Mouse (Mus musculus): Measurements from ENCODE around the gene Insc. TPM values are rescaled to one million over a fixed set of nuclear protein-coding genes. Genes with fewer than 3 reads are reported as not detected.

Insc gene
- total and polyA plus RNA-seq, 3 experiments = not detected

DNA sequence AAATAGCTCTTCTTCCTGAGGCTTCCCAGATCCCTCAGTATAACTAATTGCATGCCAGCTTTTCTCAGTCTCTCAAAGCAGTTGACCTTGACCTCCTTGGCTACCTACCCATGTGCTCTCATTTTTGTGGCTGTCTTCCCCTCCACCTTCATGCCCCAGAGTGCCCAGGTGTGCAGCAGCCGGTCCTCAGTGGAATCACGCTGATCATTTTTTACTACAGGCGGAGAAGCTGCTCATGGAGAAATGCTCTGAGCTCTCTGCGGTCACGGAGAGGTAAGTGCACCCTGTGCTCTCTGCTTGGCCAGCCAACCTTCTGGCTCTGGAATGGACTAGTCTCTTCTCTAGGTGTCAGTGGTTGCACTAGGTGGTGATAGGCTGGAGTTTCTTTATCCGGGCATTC, 48.5 kb downstream of the Insc start:
- Histone ChIP-seq H3K4me3 (ENCODE audit: control insufficient read depth in 1 of 2, insufficient read depth in 1 of 2, low read depth in 2 of 2, low read length in 2 of 2) (no peak overlapping the region), H3K27ac (ENCODE audit: control insufficient read depth, low read depth, low read length) (no peak overlapping the region), H3K36me3 (ENCODE audit: control insufficient read depth in 1 of 2, insufficient read depth in 2 of 2, low read length in 2 of 2) (no peaks in the 10 kb centered on the region), H3K79me2 (ENCODE audit: control insufficient read depth, insufficient read depth, low read length, poor library complexity) (no peaks in the 10 kb centered on the region), H3K27me3 (ENCODE audit: control insufficient read depth in 1 of 2, insufficient read depth in 2 of 2, low read length in 2 of 2) (no peaks in the 10 kb centered on the region), H3K4me1 (ENCODE audit: control insufficient read depth in 1 of 2, insufficient read depth in 2 of 2, low read length in 2 of 2) (no peaks in the 10 kb centered on the region), H3K9ac (ENCODE audit: control insufficient read depth, low read depth, low read length, poor library complexity, severe bottlenecking) (no peak overlapping the region), H3K9me3 (replicated peaks; ENCODE audit: insufficient read depth, low read length) (no peaks in the 10 kb centered on the region)
- DNase-seq (ENCODE audit: low read depth, low spot score) = no peak
- TF ChIP-seq ZKSCAN1 (IDR thresholded peaks at IDR 0.05; ENCODE audit: low read depth, low read length) (no peak), TAL1 (IDR thresholded peaks at IDR 0.05; ENCODE audit: low read length) (no peak), USF1 (IDR thresholded peaks at IDR 0.05; ENCODE audit: low read depth, low read length) (no peak), CHD2 (IDR thresholded peaks at IDR 0.05; ENCODE audit: low read length) (no peak), MAZ (IDR thresholded peaks at IDR 0.05; ENCODE audit: low read depth, low read length) (no peak), UBTF (IDR thresholded peaks at IDR 0.05; ENCODE audit: borderline replicate concordance, insufficient read depth, low read depth, low read length) (no peak), USF2 (IDR thresholded peaks at IDR 0.05; ENCODE audit: borderline replicate concordance in 1 of 2, insufficient read depth in 1 of 2, low read depth in 1 of 2, low read length in 2 of 2) (no peak), TCF12 (IDR thresholded peaks at IDR 0.05; ENCODE audit: low read depth, low read length) (no peak), ZNF384 (IDR thresholded peaks at IDR 0.05; ENCODE audit: low read depth, low read length) (no peak), JUND (IDR thresholded peaks at IDR 0.05; ENCODE audit: low read depth, low read length) (no peak)

- no peak for DNase-seq (ENCODE audit: low read depth, low spot score)
- TF ChIP-seq GATA1 (IDR thresholded peaks at IDR 0.05; ENCODE audit: low read depth, low read length) (no peak), BHLHE40 (IDR thresholded peaks at IDR 0.05; ENCODE audit: borderline replicate concordance, low read depth, low read length) (no peak), EP300 (IDR thresholded peaks at IDR 0.05; ENCODE audit: low read depth in 1 of 2, low read length in 2 of 2) (no peak), RAD21 (IDR thresholded peaks at IDR 0.05; ENCODE audit: low read depth, low read length) (no peak), GABPA (IDR thresholded peaks at IDR 0.05; ENCODE audit: low read depth, low read length) (no peak), POLR2A (IDR thresholded peaks at IDR 0.05; ENCODE audit: control insufficient read depth in 1 of 2, insufficient read depth in 1 of 2, low read depth in 1 of 2, low read length in 2 of 2, poor library complexity in 1 of 2) (no peak), CHD2 (IDR thresholded peaks at IDR 0.05; ENCODE audit: low read length) (no peak), MAFK (IDR thresholded peaks at IDR 0.05; ENCODE audit: borderline replicate concordance, low read depth, low read length) (no peak), CTCF (IDR thresholded peaks at IDR 0.05 in 2 of 3, conservative IDR thresholded peaks at IDR 0.05 in 1 of 3; ENCODE audit: control insufficient read depth in 1 of 3, insufficient read depth in 1 of 3, low read depth in 2 of 3, low read length in 3 of 3, poor library complexity in 1 of 3, severe bottlenecking in 1 of 3) (no peak), ZNF384 (IDR thresholded peaks at IDR 0.05; ENCODE audit: low read depth, low read length) (no peak), UBTF (IDR thresholded peaks at IDR 0.05; ENCODE audit: borderline replicate concordance, insufficient read depth, low read depth, low read length) (no peak), RCOR1 (IDR thresholded peaks at IDR 0.05; ENCODE audit: low read depth, low read length) (no peak), E2F4 (IDR thresholded peaks at IDR 0.05; ENCODE audit: borderline replicate concordance, low read depth, low read length) (no peak), NRF1 (IDR thresholded peaks at IDR 0.05; ENCODE audit: insufficient read depth, low read depth, low read length, poor library complexity, severe bottlenecking) (no peak), ELF1 (IDR thresholded peaks at IDR 0.05; ENCODE audit: low read depth, low read length) (no peak), ETS1 (IDR thresholded peaks at IDR 0.05; ENCODE audit: low read depth, low read length) (no peak), MXI1 (IDR thresholded peaks at IDR 0.05; ENCODE audit: low read depth, low read length) (no peak), TCF12 (IDR thresholded peaks at IDR 0.05; ENCODE audit: low read depth, low read length) (no peak), TAL1 (IDR thresholded peaks at IDR 0.05; ENCODE audit: low read length) (no peak), USF1 (IDR thresholded peaks at IDR 0.05; ENCODE audit: low read depth, low read length) (no peak)
- Histone ChIP-seq H3K4me3 (ENCODE audit: control insufficient read depth in 1 of 2, insufficient read depth in 1 of 2, low read depth in 2 of 2, low read length in 2 of 2) (no peak overlapping the region), H3K27me3 (ENCODE audit: control insufficient read depth in 1 of 2, insufficient read depth in 2 of 2, low read length in 2 of 2) (no peaks in the 10 kb centered on the region), H3K79me2 (ENCODE audit: control insufficient read depth, insufficient read depth, low read length, poor library complexity) (no peaks in the 10 kb centered on the region), H3K9me3 (replicated peaks; ENCODE audit: insufficient read depth, low read length) (no peaks in the 10 kb centered on the region), H3K4me1 (ENCODE audit: control insufficient read depth in 1 of 2, insufficient read depth in 2 of 2, low read length in 2 of 2) (no peaks in the 10 kb centered on the region), H3K27ac (ENCODE audit: control insufficient read depth, low read depth, low read length) (no peak overlapping the region), H3K9ac (ENCODE audit: control insufficient read depth, low read depth, low read length, poor library complexity, severe bottlenecking) (no peak overlapping the region), H3K36me3 (ENCODE audit: control insufficient read depth in 1 of 2, insufficient read depth in 2 of 2, low read length in 2 of 2) (no peaks in the 10 kb centered on the region)
Observed at GRCm38 (mm10) chr7:114794400-114794799, 50.9 kb downstream of the Insc start.
